Mouse (Mus musculus) heart, adult 18-20 months (tissue): ENCODE data around the gene Fetub. TPM values are rescaled to one million over a fixed set of nuclear protein-coding genes. Genes with fewer than 3 reads are reported as not detected.

Experiments
- DNase-seq, 2 experiments: peaks; one replicate each; pipeline ENCODE4 v3.0.0; 2021 to 2022; ENCODE audit warnings: mixed read lengths in 1 of 2
- long read RNA-seq, 2 experiments: library from polyadenylated mRNA; stranded (forward); transcript quantifications; one replicate each; pipeline ENCODE4 v2.0.0; 2021
- total RNA-seq, 2 experiments: library from RNA; stranded (reverse); gene quantifications; 2 replicates each; pipeline ENCODE4 v1.2.3; 2021

Fetub gene
- 1 to 10 TPM in 1 of 2 experiments, under 1 TPM in 1; 0.37 to 2.3 TPM for total RNA-seq
- long read RNA-seq, experiment 1, result 0 reads
- long read RNA-seq, experiment 2, partial matches to known transcripts, result 0 of 1 reads
- long read RNA-seq, experiment 2, other reads (novel, unspliced or antisense), result 0 of 1 reads

DNA sequence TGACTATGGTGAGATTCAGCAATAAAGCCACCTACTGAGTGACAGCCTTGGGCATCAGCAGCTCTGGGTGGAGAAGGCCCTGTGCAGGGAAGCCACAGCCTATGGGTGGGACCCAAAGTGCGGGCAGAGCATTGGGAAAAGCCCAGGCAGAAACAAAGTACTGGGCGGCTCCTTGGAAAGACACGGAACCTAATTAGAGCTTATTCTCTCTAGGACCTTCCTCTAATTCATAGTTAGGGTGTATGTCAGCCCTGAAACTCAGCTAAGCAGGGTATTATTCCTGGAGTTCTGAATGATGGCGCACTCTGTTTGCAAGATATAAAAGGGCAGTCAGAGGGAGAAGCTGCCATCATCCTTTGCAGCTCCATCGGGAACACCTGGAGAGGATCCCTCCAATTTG lies at the start of gene Fetub:
TSS of gene Fetub (plus strand) at position 301 of the 400 bp plus-strand sequence.
- DNase-seq, result no peak

GRCm38 (mm10) chr16:22872397-22872796 lies 45.7 kb upstream of the Fetub start:
- DNase-seq, result no peak

GRCm38 (mm10) chr16:22873369-22873768 lies 44.8 kb upstream of the Fetub start:
- peak in 1 of 2 experiments; percentile 17 for DNase-seq

DNA sequence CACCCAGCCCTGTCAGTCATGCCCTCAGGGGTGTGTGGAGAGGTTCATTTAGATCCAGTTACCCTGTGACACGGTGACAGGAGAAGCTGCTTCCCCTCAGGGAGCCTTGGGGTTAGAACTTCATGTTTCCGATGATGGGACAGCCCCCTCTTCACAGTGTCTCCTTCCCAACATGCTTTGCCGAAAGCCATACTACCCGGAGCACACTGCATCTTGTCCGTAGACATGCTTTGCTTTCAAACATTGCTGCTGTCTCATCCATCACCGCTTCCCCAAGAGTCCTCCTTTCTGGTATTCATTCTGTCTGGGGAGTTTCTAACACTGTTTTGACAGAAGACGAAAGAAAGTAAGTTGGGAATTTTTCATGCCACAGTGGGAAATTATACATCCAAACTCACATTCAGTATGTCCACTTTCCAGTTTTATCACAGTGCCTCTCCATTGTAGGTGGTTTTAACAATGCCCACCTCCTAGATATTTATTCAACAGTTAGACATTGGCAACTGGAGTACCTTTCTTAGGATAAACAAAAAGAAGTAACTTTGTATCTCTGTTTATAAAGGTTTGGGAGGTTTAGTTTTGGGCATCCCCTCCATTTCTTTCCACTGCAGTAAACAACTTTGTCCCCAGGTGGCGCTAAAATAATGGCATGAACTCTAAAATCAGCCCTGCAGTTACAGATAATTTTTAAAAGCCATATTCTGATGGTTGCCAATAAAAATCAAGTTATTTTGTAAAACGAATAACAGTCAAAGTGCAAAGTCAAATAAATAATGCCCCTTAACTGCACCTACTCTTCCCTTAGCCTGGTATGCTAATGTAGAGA lies 41.7 kb upstream of the Fetub start:
- peak in 1 of 2 experiments; percentile 70 for DNase-seq

DNA sequence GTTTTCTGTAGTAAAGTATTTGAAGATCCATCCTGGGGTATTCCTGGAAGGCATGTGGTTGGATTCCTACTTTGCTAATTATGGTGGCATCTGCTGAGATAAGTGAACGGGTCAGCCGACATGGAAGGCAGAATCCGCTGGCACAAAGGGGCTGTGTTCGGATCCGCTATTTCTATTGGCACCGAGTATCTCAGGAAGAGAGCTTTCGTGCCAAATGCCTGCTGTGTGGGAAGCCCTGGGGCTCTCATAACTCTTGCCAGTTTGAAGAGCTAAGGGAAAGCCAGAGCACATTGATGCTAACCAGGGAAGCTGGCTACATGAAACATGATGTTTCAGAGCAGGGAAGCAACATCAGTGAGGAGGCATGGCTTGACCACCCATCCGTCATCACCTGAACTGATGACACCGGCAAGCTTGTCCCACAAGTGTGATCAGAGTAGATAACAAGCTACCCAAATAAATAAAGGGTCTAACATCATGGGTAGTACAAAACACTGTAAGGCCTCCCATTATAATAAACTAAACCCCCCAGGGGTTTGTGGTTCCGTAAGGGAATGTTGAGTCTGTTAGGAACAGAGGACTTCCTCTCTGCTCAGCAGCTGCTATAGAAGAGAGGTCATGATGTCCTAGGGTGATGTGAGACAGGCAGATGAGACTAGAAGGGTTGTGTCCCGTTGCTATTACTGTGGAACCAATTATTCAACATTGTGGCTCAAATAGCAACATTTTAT lies 40.3 kb upstream of the Fetub start:
- peak in 1 of 2 experiments; percentile 15 for DNase-seq

DNA sequence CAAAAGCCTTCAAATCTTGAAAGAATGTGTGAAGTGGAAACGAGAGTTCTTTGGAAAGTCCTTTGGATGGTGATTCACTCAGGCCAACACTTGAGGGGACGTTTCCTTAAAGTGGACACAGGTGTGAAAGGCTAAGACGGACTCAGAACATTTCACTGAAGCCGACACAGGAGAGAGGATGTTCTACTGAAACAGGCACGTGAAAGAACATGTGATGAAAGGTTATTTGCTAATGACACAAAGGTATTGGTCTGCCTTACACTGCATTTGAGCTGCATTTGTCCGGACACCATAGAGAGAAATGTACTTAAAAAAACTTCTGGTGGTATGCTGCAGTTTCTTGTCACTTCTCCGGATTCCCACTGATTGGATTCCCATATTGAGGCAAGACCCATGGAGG lies 39.4 kb upstream of the Fetub start:
- no peak for DNase-seq

DNA sequence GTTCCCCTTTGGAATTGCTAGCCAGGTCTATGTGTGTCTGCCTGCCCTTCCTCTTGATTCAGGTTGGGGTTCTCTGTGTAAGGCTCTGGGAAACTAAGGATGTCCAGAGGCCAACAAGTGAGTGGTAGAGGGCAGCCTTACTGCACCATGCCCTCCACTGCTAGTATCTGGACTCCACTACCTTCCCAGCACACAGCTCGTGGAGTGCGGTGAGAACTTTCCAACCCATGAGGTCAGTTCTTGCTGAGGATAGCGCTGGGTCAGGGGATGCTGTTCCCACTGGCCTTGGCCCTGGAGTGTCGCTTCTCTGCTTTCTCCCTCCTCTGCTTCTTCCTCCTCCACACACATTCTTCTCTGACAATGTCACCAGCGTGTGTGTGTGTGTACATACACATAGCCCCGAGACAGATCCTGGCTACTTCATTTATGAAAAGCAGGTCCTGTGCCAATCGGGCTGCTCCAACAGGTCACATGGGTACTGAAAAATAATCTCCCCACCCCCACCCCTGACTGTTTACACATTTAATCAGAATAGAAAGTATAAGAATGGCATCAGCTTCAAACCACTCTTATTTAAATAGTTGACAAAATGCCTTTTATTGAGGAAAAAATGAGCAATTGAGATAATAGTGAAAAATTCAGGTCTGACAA lies 38.1 kb upstream of the Fetub start:
- DNase-seq, result no peak

GRCm38 (mm10) chr16:22880900-22881299 lies 37.2 kb upstream of the Fetub start:
- peak in 1 of 2 experiments; percentile 34 for DNase-seq

GRCm38 (mm10) chr16:22881487-22881886 lies 36.6 kb upstream of the Fetub start:
- DNase-seq, result peak; percentile 38 to 60

DNA sequence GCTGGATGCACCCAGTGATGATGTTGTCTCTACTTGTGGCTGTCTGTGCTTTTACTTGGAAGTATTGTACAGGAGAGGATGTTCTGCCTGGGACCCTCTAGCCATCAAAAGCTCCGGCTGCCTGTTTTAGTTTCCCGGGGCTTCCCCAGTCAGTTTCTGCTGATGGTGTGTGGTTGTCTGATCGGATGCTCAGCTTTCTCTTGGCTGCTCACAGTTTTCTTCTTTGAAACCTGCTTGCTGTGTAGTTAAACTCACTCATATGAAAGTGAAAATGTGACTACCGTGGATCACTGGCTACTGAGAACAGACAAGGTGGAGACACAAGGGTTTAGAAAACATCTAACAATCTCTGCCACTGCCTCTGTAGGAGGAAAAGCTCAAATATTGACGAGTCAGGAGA lies 34.7 kb upstream of the Fetub start:
- DNase-seq, result no peak

DNA sequence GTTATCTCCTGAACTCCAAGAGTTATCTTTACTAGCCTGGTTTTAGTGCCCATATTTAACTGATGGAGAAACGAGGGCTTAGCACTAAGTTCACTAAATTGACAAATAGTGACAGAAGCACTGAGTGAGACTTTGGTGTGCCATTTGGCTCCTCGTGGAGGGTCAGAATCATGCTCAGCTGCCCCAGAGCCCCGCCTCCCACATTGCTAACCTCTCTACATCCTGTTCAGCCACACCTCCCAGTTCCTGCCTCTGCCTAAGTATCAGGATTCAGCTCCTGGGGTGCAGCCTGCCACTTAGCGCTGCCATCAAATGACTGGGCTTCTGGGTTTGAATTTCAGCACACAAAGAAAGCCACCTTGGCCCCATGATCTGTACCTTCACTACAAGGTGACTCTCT lies 32.8 kb upstream of the Fetub start:
- no peak for DNase-seq

DNA sequence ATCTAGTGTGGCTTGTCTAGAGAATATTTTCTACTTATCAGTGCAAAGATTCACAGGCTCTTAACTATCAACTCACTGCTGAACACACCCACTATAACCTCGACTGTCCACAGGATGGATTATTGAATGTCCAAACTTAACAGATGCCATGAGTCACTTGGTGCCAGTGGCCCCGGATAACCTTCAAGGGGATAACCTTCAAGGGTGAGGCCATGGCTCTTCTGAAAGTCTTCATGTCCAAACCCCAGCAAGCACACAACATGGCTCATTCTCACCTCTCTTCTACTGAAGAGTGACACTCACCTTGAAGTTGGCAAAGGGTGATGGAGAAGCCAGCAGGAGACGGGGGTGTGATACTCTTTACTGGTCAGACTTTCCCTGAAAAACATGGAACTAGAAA lies 31.4 kb upstream of the Fetub start:
- DNase-seq, result no peak

DNA sequence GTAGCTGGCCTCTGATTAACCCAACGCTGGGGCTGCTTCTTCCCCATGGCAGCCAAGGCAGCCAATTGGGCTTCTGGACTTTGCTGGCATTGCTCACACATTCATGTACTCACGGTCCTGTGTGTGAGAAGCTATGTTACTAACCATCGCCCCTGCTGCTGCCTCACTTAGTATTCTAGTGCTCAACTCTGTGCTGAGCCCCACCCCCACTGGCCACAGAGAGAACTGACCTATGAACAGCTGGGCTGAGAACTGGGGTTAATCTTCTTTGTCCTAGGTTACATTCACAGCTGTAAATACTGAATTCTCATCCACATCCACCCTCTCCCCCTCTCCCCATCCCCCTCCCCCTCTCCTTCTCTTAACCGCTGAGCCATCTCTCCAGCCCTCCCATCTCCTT lies 29.3 kb upstream of the Fetub start:
- no peak for DNase-seq

GRCm38 (mm10) chr16:22889716-22890115 lies 28.4 kb upstream of the Fetub start:
- no peak for DNase-seq

DNA sequence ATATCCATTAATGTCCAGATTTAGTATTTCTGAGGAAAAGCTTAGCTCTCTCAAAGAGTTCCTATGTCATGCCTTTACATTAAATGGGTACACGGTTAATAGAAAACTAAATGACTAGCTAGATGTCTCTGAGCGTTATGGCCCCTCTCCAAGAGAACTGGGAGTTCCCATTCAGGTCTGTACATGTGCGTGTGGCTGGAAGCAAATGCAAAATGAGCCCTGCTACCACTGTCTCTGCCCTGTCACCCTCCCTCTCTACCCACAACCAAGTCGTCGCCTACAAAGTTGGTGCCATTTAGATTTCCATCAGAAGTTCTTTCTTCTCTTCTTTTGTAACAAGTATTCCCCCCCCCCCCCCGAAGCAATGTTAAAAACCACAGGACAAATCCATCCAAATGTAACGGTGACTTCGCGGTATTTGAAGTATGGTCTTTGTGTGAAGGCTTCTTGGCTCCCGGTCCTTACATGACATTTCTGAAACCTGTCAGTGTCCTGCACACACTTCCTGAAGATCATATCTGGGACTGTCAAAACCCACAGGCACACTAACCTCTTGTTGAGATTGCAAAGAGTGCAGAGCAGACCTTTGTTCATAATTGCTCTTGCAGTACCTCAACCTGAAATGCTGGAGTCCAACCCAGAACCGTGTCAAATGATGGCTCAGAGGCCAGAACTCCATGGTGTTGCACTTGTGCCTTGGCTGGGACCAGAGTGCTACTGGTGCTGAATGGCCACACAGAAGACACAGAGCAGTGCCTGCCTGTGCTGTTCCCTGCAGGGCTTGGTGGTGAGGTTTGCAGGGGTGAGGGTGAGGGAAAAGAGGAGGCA lies 27.2 kb upstream of the Fetub start, which contains the start of gene Ahsg:
TSS of gene Ahsg (plus strand) at position 595 of the 828 bp plus-strand sequence.
- no peak for DNase-seq

GRCm38 (mm10) chr16:22891733-22892154 lies 26.4 kb upstream of the Fetub start:
- DNase-seq, result peak; percentile 32 to 66

- DNase-seq, result no peak
These were observed 24.0 kb upstream of the Fetub start for GRCm38 (mm10) chr16:22894095-22894494.

- no peak for DNase-seq
These were observed 21.5 kb upstream of the Fetub start for GRCm38 (mm10) chr16:22896618-22897017.

- DNase-seq, result no peak
These were observed 18.8 kb upstream of the Fetub start for GRCm38 (mm10) chr16:22899346-22899745.

GRCm38 (mm10) chr16:22899866-22900570 lies 18.1 kb upstream of the Fetub start:
- DNase-seq, result no peak

GRCm38 (mm10) chr16:22901326-22901725 lies 16.8 kb upstream of the Fetub start:
- no peak for DNase-seq
